ENCODE assay signal across 15 mouse cellular contexts in genomic region chr4:117830801-117831200, GRCm38 (mm10). TPM values are rescaled to one million over a fixed set of nuclear protein-coding genes. Genes with fewer than 3 reads are reported as not detected.
DNase-seq lines count a peak whose midpoint lies in the region; ATAC-seq and TF ChIP-seq lines count a peak whose summit lies in the region.
"Had no signal": no experiment of that assay in that cellular context is flagged by ENCODE, and none has a peak within 500 bp of the region (broad histone marks: within the 10 kb centered on the region; RNA-seq: fewer than 3 reads in every experiment).

No protein-coding gene starts in this region.

- no peaks in the 10 kb centered on the region for H3K36me3 ChIP-seq in forebrain, embryonic 10.5 days (replicated peaks)
- H3K36me3 ChIP-seq in forebrain, embryonic 16.5 days (ENCODE audit: control insufficient read depth, insufficient read depth) = no peaks in the 10 kb centered on the region
- no peaks in the 10 kb centered on the region for H3K36me3 ChIP-seq in heart, embryonic 14.5 days (ENCODE audit: control insufficient read depth, insufficient read depth, low read length)
- no peaks in the 10 kb centered on the region for H3K36me3 ChIP-seq in liver, postnatal 0 days (replicated peaks; ENCODE audit: insufficient read depth, low read length)
- H3K36me3 ChIP-seq: intestine, embryonic 15.5 days; kidney, embryonic 15.5 days had no signal

- H3K4me1 ChIP-seq in forebrain, embryonic 10.5 days = peaks cover 26% of the 10 kb centered on the region
- H3K4me1 ChIP-seq in forebrain, embryonic 16.5 days (replicated peaks; ENCODE audit: control insufficient read depth, insufficient read depth, low read length) = peaks cover 17% of the 10 kb centered on the region
- peaks cover 15 to 33% of the 10 kb centered on the region in 2 experiments for H3K4me1 ChIP-seq in heart, embryonic 14.5 days (ENCODE audit: control insufficient read depth in 2 of 2, insufficient read depth in 2 of 2, low read length in 2 of 2)
- peaks cover 9% of the 10 kb centered on the region for H3K4me1 ChIP-seq in bone marrow, adult 2 months (ENCODE audit: control insufficient read depth, insufficient read depth, low read length)
- peaks cover 49% of the 10 kb centered on the region for H3K4me1 ChIP-seq in liver, postnatal 0 days (ENCODE audit: insufficient read depth)

- H3K27ac ChIP-seq in forebrain, embryonic 10.5 days = peak overlapping the region; percentile 48
- H3K27ac ChIP-seq in forebrain, embryonic 16.5 days (ENCODE audit: low read length) = no peak overlapping the region
- no peak overlapping the region for H3K27ac ChIP-seq in heart, embryonic 14.5 days (replicated peaks in 1 of 2; ENCODE audit: control insufficient read depth in 1 of 2, insufficient read depth in 1 of 2, low read depth in 2 of 2, low read length in 2 of 2)
- H3K27ac ChIP-seq in bone marrow, adult 2 months (ENCODE audit: control insufficient read depth, insufficient read depth, low read depth, low read length, poor library complexity) = peak overlapping the region; percentile 83
- peak overlapping the region; percentile 96 for H3K27ac ChIP-seq in liver, postnatal 0 days (ENCODE audit: low read depth)
- H3K27ac ChIP-seq: hindbrain, embryonic 14.5 days had no signal

- TF ChIP-seq EP300 in liver, postnatal 0 days (IDR thresholded peaks at IDR 0.05; ENCODE audit: low read depth) = no peak

- peaks cover 46% of the 10 kb centered on the region for H3K27me3 ChIP-seq in forebrain, embryonic 10.5 days (ENCODE audit: poor library complexity, severe bottlenecking)
- H3K27me3 ChIP-seq in forebrain, embryonic 16.5 days (replicated peaks; ENCODE audit: control insufficient read depth, insufficient read depth, low read length) = no peaks in the 10 kb centered on the region
- 0 out of 2 replicates have a peak, but pooled peaks cover 3% of the 10 kb centered on the region for H3K27me3 ChIP-seq in heart, embryonic 14.5 days (ENCODE audit: control insufficient read depth, insufficient read depth, low read length)
- no peaks in the 10 kb centered on the region; the same call in 1 of the 2 replicates for H3K27me3 ChIP-seq in liver, postnatal 0 days (ENCODE audit: insufficient read depth, low read length)
- H3K27me3 ChIP-seq: intestine, embryonic 15.5 days had no signal

- TF ChIP-seq CTCF in bone marrow, adult 2 months (IDR thresholded peaks at IDR 0.05; ENCODE audit: control insufficient read depth, insufficient read depth, low read length) = no peak
- no peak for TF ChIP-seq CTCF in liver, postnatal 0 days (IDR thresholded peaks at IDR 0.05; ENCODE audit: low read depth)

- H3K4me3 ChIP-seq in forebrain, embryonic 10.5 days = no peak overlapping the region
- no peak overlapping the region for H3K4me3 ChIP-seq in forebrain, embryonic 16.5 days (replicated peaks; ENCODE audit: low read length)
- no peak overlapping the region for H3K4me3 ChIP-seq in heart, embryonic 14.5 days (ENCODE audit: control insufficient read depth in 1 of 2, insufficient read depth in 1 of 2, low read depth in 1 of 2, low read length in 2 of 2)
- H3K4me3 ChIP-seq in bone marrow, adult 2 months (replicated peaks; ENCODE audit: control insufficient read depth, low read depth, low read length) = no peak overlapping the region
- no peak overlapping the region for H3K4me3 ChIP-seq in liver, postnatal 0 days (ENCODE audit: low read depth, low read length)
- H3K4me3 ChIP-seq: intestine, embryonic 15.5 days; kidney, embryonic 15.5 days had no signal

- ATAC-seq in forebrain, embryonic 16.5 days = no peak
- ATAC-seq in heart, embryonic 14.5 days (ENCODE audit: insufficient number of reproducible peaks, insufficient read depth, low FRiP score, low read depth) = no peak
- ATAC-seq in liver, postnatal 0 days = no peak

- no peak for DNase-seq in forebrain, embryonic 10.5 days (ENCODE audit: extremely low spot score, low spot score)
- no peak for DNase-seq in heart, adult 9 months (ENCODE audit: low spot score in 2 of 2)
- DNase-seq in liver, postnatal 0 days = no peak
- no peak for DNase-seq in urinary bladder, postnatal 4 days (ENCODE audit: low spot score in 2 of 2)
- DNase-seq: adrenal gland, postnatal 36 days; cerebellum, adult 18-20 months; cerebellum, postnatal 25 days; embryo, embryonic 11 days; thymus, postnatal 25 days had no signal

- TF ChIP-seq POLR2A in bone marrow, adult 2 months (IDR thresholded peaks at IDR 0.05; ENCODE audit: borderline replicate concordance, control insufficient read depth, low read depth, low read length) = no peak

- H3K9me3 ChIP-seq in forebrain, embryonic 10.5 days = no peaks in the 10 kb centered on the region
- H3K9me3 ChIP-seq in forebrain, embryonic 16.5 days (ENCODE audit: control insufficient read depth, low read length) = no peaks in the 10 kb centered on the region
- H3K9me3 ChIP-seq in heart, embryonic 14.5 days (ENCODE audit: control insufficient read depth, low read length) = no peaks in the 10 kb centered on the region
- H3K9me3 ChIP-seq in liver, postnatal 0 days (ENCODE audit: low read length) = no peaks in the 10 kb centered on the region
- H3K9me3 ChIP-seq: intestine, embryonic 15.5 days; kidney, embryonic 15.5 days had no signal

- no peak overlapping the region for H3K4me2 ChIP-seq in forebrain, embryonic 16.5 days (ENCODE audit: low read length)
- H3K4me2 ChIP-seq in heart, embryonic 14.5 days (ENCODE audit: low read length) = 0 out of 2 replicates have a peak overlapping the region, but pooled peaks have one; percentile 46
- H3K4me2 ChIP-seq in liver, postnatal 0 days (ENCODE audit: low read depth, low read length) = peak overlapping the region; percentile 73
- H3K4me2 ChIP-seq: hindbrain, embryonic 14.5 days had no signal

- WGBS in forebrain, embryonic 10.5 days = 93% methylated on average over 9 of the region's 9 CpGs
- WGBS in forebrain, embryonic 16.5 days = 90% methylated on average over 9 of the region's 9 CpGs
- 93% methylated on average over 9 of the region's 9 CpGs for WGBS in heart, embryonic 14.5 days
- WGBS in bone marrow, adult 2 months = 87% methylated on average over 9 of the region's 9 CpGs
- WGBS in liver, postnatal 0 days (ENCODE audit: insufficient replicate concordance) = 79% methylated on average over 9 of the region's 9 CpGs

- no peak overlapping the region for H3K9ac ChIP-seq in forebrain, embryonic 16.5 days (replicated peaks; ENCODE audit: low read depth, low read length)
- no peak overlapping the region for H3K9ac ChIP-seq in heart, embryonic 14.5 days (ENCODE audit: low read length)
- peak overlapping the region; percentile 66 for H3K9ac ChIP-seq in liver, postnatal 0 days (replicated peaks)
- H3K9ac ChIP-seq: hindbrain, embryonic 14.5 days had no signal

RNA-seq across cellular contexts. Expression of gene Slc6a9, which starts 3.5 kb away (rescaled TPM):
- 7.0 and 9.1 TPM in 2 replicates for polyA plus RNA-seq in forebrain, embryonic 10.5 days (2016; fragmentation: Nextera tagmentation; extraction: Ambion mirVana)
- polyA plus RNA-seq in forebrain, embryonic 16.5 days (2015; fragmentation: Nextera tagmentation; extraction: Ambion mirVana) = 12.0 and 16.2 TPM in 2 replicates
- polyA plus RNA-seq in heart, embryonic 14.5 days (2014; fragmentation: Nextera tagmentation; extraction: Ambion mirVana) = 3.6 and 5.9 TPM in 2 replicates
- 87.0 and 92.4 TPM in 2 replicates for polyA plus RNA-seq in bone marrow, adult 2 months (2011; ENCODE audit: insufficient read depth, insufficient read length, low replicate concordance, missing spikeins)
- polyA plus RNA-seq in liver, postnatal 0 days (2015; fragmentation: Nextera tagmentation; extraction: Ambion mirVana) = 16.0 and 19.5 TPM in 2 replicates

RNA-seq across cellular contexts. Expression of gene Ccdc24, which starts 41.6 kb away (rescaled TPM):
- 1.2 TPM in 2 replicates for polyA plus RNA-seq in forebrain, embryonic 10.5 days (2016; fragmentation: Nextera tagmentation; extraction: Ambion mirVana)
- 2.0 and 2.4 TPM in 2 replicates for polyA plus RNA-seq in forebrain, embryonic 16.5 days (2015; fragmentation: Nextera tagmentation; extraction: Ambion mirVana)
- 0.49 and 0.70 TPM in 2 replicates for polyA plus RNA-seq in heart, embryonic 14.5 days (2014; fragmentation: Nextera tagmentation; extraction: Ambion mirVana)
- polyA plus RNA-seq in bone marrow, adult 2 months (2011; ENCODE audit: insufficient read depth, insufficient read length, low replicate concordance, missing spikeins) = 1.1 TPM in 1 of 2 replicates, not detected in the other
- polyA plus RNA-seq in liver, postnatal 0 days (2015; fragmentation: Nextera tagmentation; extraction: Ambion mirVana) = 0.15 and 0.34 TPM in 2 replicates

RNA-seq across cellular contexts. Expression of gene B4galt2, which starts 52.5 kb away (rescaled TPM):
- polyA plus RNA-seq in forebrain, embryonic 10.5 days (2016; fragmentation: Nextera tagmentation; extraction: Ambion mirVana) = 20.9 and 21.8 TPM in 2 replicates
- 47.8 and 47.9 TPM in 2 replicates for polyA plus RNA-seq in forebrain, embryonic 16.5 days (2015; fragmentation: Nextera tagmentation; extraction: Ambion mirVana)
- polyA plus RNA-seq in heart, embryonic 14.5 days (2014; fragmentation: Nextera tagmentation; extraction: Ambion mirVana) = 13.8 and 18.2 TPM in 2 replicates
- polyA plus RNA-seq in bone marrow, adult 2 months (2011; ENCODE audit: insufficient read depth, insufficient read length, low replicate concordance, missing spikeins) = 1.6 and 2.4 TPM in 2 replicates
- polyA plus RNA-seq in liver, postnatal 0 days (2015; fragmentation: Nextera tagmentation; extraction: Ambion mirVana) = 0.63 and 0.67 TPM in 2 replicates

RNA-seq across cellular contexts. Expression of gene Atp6v0b, which starts 56.3 kb away (rescaled TPM):
- 160 and 166 TPM in 2 replicates for polyA plus RNA-seq in forebrain, embryonic 10.5 days (2016; fragmentation: Nextera tagmentation; extraction: Ambion mirVana)
- 426 and 531 TPM in 2 replicates for polyA plus RNA-seq in forebrain, embryonic 16.5 days (2015; fragmentation: Nextera tagmentation; extraction: Ambion mirVana)
- 222 and 250 TPM in 2 replicates for polyA plus RNA-seq in heart, embryonic 14.5 days (2014; fragmentation: Nextera tagmentation; extraction: Ambion mirVana)
- polyA plus RNA-seq in bone marrow, adult 2 months (2011; ENCODE audit: insufficient read depth, insufficient read length, low replicate concordance, missing spikeins) = 227 and 442 TPM in 2 replicates
- polyA plus RNA-seq in liver, postnatal 0 days (2015; fragmentation: Nextera tagmentation; extraction: Ambion mirVana) = 149 and 164 TPM in 2 replicates

Comparison
In these comparisons a context has a peak if more than half of its experiments do, and no peak if none do; other contexts are left out.
1. H3K27ac ChIP-seq: peak in forebrain, embryonic 10.5 days (single experiment), bone marrow, adult 2 months (single experiment) and liver, postnatal 0 days (single experiment); none in forebrain, embryonic 16.5 days (single experiment) and heart, embryonic 14.5 days (0 of 2).